Mouse (Mus musculus): ENCODE results near the gene Fam83d. TPM values are rescaled to one million over a fixed set of nuclear protein-coding genes. Genes with fewer than 3 reads are reported as not detected.
"Not testable (repeated sequence)": the region's sequence is repeated elsewhere in the genome, so short reads cannot be mapped to it uniquely, and the experiment has no call there.

The Fam83d gene
- polyA plus RNA-seq, 1 experiment from 2014 or later, result 22.0 TPM

- H3K9me3 ChIP-seq, result no peaks in the 10 kb centered on the region
- H3K36me3 ChIP-seq, result no peaks in the 10 kb centered on the region
- 79% methylated on average over 4 of the region's 4 CpGs for WGBS
- peaks cover 9% of the 10 kb centered on the region for H3K4me1 ChIP-seq
- no peaks in the 10 kb centered on the region for H3K27me3 ChIP-seq
- H3K4me3 ChIP-seq, result no peak overlapping the region
- ATAC-seq (replicated peaks), result no peak
- H3K9ac ChIP-seq (replicated peaks), result no peak overlapping the region
- no peak overlapping the region for H3K27ac ChIP-seq (replicated peaks)
- no peak overlapping the region for H3K4me2 ChIP-seq (replicated peaks)
Observed at GRCm38 (mm10) chr2:158733136-158733535, 34.8 kb upstream of the Fam83d start.

- Histone ChIP-seq H3K4me3 (no peak overlapping the region), H3K36me3 (no peaks in the 10 kb centered on the region), H3K9ac (replicated peaks) (no peak overlapping the region), H3K27ac (replicated peaks) (peak overlapping the region; percentile 41; the same call in 1 of the 2 replicates), H3K4me2 (replicated peaks) (no peak overlapping the region), H3K4me1 (peaks cover 9% of the 10 kb centered on the region), H3K9me3 (no peaks in the 10 kb centered on the region), H3K27me3 (no peaks in the 10 kb centered on the region)
- ATAC-seq (replicated peaks), result no peak
- 88% methylated on average over 6 of the region's 6 CpGs for WGBS
Observed at GRCm38 (mm10) chr2:158733914-158734313, 34.0 kb upstream of the Fam83d start.

- H3K27ac ChIP-seq (replicated peaks), result peak overlapping the region; percentile 41; the same call in 1 of the 2 replicates
- ATAC-seq (replicated peaks), result peak; percentile 60
- no peaks in the 10 kb centered on the region for H3K36me3 ChIP-seq
- H3K9ac ChIP-seq (replicated peaks), result no peak overlapping the region
- peaks cover 9% of the 10 kb centered on the region for H3K4me1 ChIP-seq
- 56% methylated on average over 7 of the region's 7 CpGs for WGBS
- no peak overlapping the region for H3K4me2 ChIP-seq (replicated peaks)
- no peak overlapping the region for H3K4me3 ChIP-seq
- no peaks in the 10 kb centered on the region for H3K9me3 ChIP-seq
- no peaks in the 10 kb centered on the region for H3K27me3 ChIP-seq
Observed at GRCm38 (mm10) chr2:158734500-158735152, 33.3 kb upstream of the Fam83d start.

- no peaks in the 10 kb centered on the region for H3K9me3 ChIP-seq
- peaks cover 9% of the 10 kb centered on the region for H3K4me1 ChIP-seq
- no peaks in the 10 kb centered on the region for H3K36me3 ChIP-seq
- H3K27me3 ChIP-seq, result no peaks in the 10 kb centered on the region
- no peak for ATAC-seq (replicated peaks)
- H3K4me3 ChIP-seq, result no peak overlapping the region
- H3K4me2 ChIP-seq (replicated peaks), result no peak overlapping the region
- H3K9ac ChIP-seq (replicated peaks), result no peak overlapping the region
- WGBS, result 92% methylated on average over 8 of the region's 8 CpGs
- no peak overlapping the region for H3K27ac ChIP-seq (replicated peaks)
Observed at GRCm38 (mm10) chr2:158735340-158735739, 32.6 kb upstream of the Fam83d start.

GRCm38 (mm10) chr2:158736247-158736646 is 31.6 kb upstream of the Fam83d start:
- H3K36me3 ChIP-seq; H3K27ac ChIP-seq (replicated peaks); H3K27me3 ChIP-seq; H3K9ac ChIP-seq (replicated peaks); H3K4me2 ChIP-seq (replicated peaks); H3K4me1 ChIP-seq; H3K9me3 ChIP-seq; H3K4me3 ChIP-seq; ATAC-seq (replicated peaks): not testable (repeated sequence)
- WGBS, result 83% methylated on average over 4 of the region's 4 CpGs

- ATAC-seq (replicated peaks), result no peak
- Histone ChIP-seq H3K9ac (replicated peaks) (no peak overlapping the region), H3K4me3 (no peak overlapping the region), H3K27me3 (no peaks in the 10 kb centered on the region), H3K36me3 (0 out of 2 replicates have a peak, but pooled peaks cover 4% of the 10 kb centered on the region), H3K9me3 (no peaks in the 10 kb centered on the region), H3K4me2 (replicated peaks) (no peak overlapping the region), H3K4me1 (peaks cover 9% of the 10 kb centered on the region), H3K27ac (replicated peaks) (no peak overlapping the region)
- 63% methylated on average over 11 of the region's 11 CpGs for WGBS
Observed at GRCm38 (mm10) chr2:158738591-158738990, 29.3 kb upstream of the Fam83d start.

- Histone ChIP-seq H3K4me2 (replicated peaks) (no peak overlapping the region), H3K9me3 (no peaks in the 10 kb centered on the region), H3K27me3 (no peaks in the 10 kb centered on the region), H3K4me1 (peaks cover 8% of the 10 kb centered on the region), H3K27ac (replicated peaks) (no peak overlapping the region), H3K4me3 (no peak overlapping the region), H3K9ac (replicated peaks) (no peak overlapping the region), H3K36me3 (0 out of 2 replicates have a peak, but pooled peaks cover 4% of the 10 kb centered on the region)
- WGBS, result 85% methylated on average over 3 of the region's 3 CpGs
- no peak for ATAC-seq (replicated peaks)
Observed at GRCm38 (mm10) chr2:158739113-158739512, 28.8 kb upstream of the Fam83d start.

GRCm38 (mm10) chr2:158741011-158741501 is 26.8 kb upstream of the Fam83d start:
- WGBS, result 44% methylated on average over 9 of the region's 9 CpGs
- Histone ChIP-seq H3K9me3 (no peaks in the 10 kb centered on the region), H3K9ac (replicated peaks) (no peak overlapping the region), H3K27ac (replicated peaks) (no peak overlapping the region), H3K4me3 (no peak overlapping the region), H3K27me3 (no peaks in the 10 kb centered on the region), H3K4me1 (peaks cover 9% of the 10 kb centered on the region), H3K4me2 (replicated peaks) (no peak overlapping the region), H3K36me3 (0 out of 2 replicates have a peak, but pooled peaks cover 4% of the 10 kb centered on the region)
- no peak for ATAC-seq (replicated peaks)

GRCm38 (mm10) chr2:158742431-158742830 is 25.5 kb upstream of the Fam83d start:
- Histone ChIP-seq H3K36me3 (0 out of 2 replicates have a peak, but pooled peaks cover 4% of the 10 kb centered on the region), H3K9ac (replicated peaks) (no peak overlapping the region), H3K4me3 (no peak overlapping the region), H3K27me3 (no peaks in the 10 kb centered on the region), H3K27ac (replicated peaks) (no peak overlapping the region), H3K9me3 (no peaks in the 10 kb centered on the region), H3K4me2 (replicated peaks) (no peak overlapping the region), H3K4me1 (peaks cover 9% of the 10 kb centered on the region)
- no peak for ATAC-seq (replicated peaks)
- WGBS, result 72% methylated on average over 5 of the region's 5 CpGs

- Histone ChIP-seq H3K4me2 (replicated peaks) (no peak overlapping the region), H3K27ac (replicated peaks) (no peak overlapping the region), H3K9ac (replicated peaks) (no peak overlapping the region), H3K4me1 (peaks cover 9% of the 10 kb centered on the region), H3K36me3 (0 out of 2 replicates have a peak, but pooled peaks cover 4% of the 10 kb centered on the region), H3K9me3 (no peaks in the 10 kb centered on the region), H3K4me3 (no peak overlapping the region), H3K27me3 (no peaks in the 10 kb centered on the region)
- no peak for ATAC-seq (replicated peaks)
- 93% methylated on average over 11 of the region's 11 CpGs for WGBS
Observed at GRCm38 (mm10) chr2:158743518-158744141, 24.3 kb upstream of the Fam83d start.

GRCm38 (mm10) chr2:158745049-158745482 is 22.8 kb upstream of the Fam83d start:
- H3K9me3 ChIP-seq, result no peaks in the 10 kb centered on the region
- no peak overlapping the region for H3K4me3 ChIP-seq
- 19% methylated on average over 2 of the region's 2 CpGs for WGBS
- H3K27me3 ChIP-seq, result no peaks in the 10 kb centered on the region
- H3K4me2 ChIP-seq (replicated peaks), result no peak overlapping the region
- peak; percentile 76 for ATAC-seq (replicated peaks)
- peaks cover 9% of the 10 kb centered on the region for H3K4me1 ChIP-seq
- H3K27ac ChIP-seq (replicated peaks), result no peak overlapping the region
- H3K36me3 ChIP-seq, result 0 out of 2 replicates have a peak, but pooled peaks cover 4% of the 10 kb centered on the region
- H3K9ac ChIP-seq (replicated peaks), result no peak overlapping the region

- 0 out of 2 replicates have a peak, but pooled peaks cover 4% of the 10 kb centered on the region for H3K36me3 ChIP-seq
- ATAC-seq (replicated peaks), result no peak
- H3K4me1 ChIP-seq, result peaks cover 9% of the 10 kb centered on the region
- no peaks in the 10 kb centered on the region for H3K9me3 ChIP-seq
- no peaks in the 10 kb centered on the region for H3K27me3 ChIP-seq
- H3K27ac ChIP-seq (replicated peaks), result no peak overlapping the region
- no peak overlapping the region for H3K4me3 ChIP-seq
- WGBS, result 73% methylated on average over 11 of the region's 11 CpGs
- H3K4me2 ChIP-seq (replicated peaks), result no peak overlapping the region
- no peak overlapping the region for H3K9ac ChIP-seq (replicated peaks)
Observed at GRCm38 (mm10) chr2:158746164-158746563, 21.7 kb upstream of the Fam83d start.

Data from forebrain, embryonic 15.5 days (tissue).